Mouse (Mus musculus): Measurements from ENCODE around the gene Nfib.
A peak's percentile ranks its signal among the peaks of the same experiment; 100 is the strongest.

The Nfib gene

GRCm38 (mm10) chr4:82383991-82384731 is 321.4 kb downstream of the Nfib start:
- DNase-seq = no peak

DNA sequence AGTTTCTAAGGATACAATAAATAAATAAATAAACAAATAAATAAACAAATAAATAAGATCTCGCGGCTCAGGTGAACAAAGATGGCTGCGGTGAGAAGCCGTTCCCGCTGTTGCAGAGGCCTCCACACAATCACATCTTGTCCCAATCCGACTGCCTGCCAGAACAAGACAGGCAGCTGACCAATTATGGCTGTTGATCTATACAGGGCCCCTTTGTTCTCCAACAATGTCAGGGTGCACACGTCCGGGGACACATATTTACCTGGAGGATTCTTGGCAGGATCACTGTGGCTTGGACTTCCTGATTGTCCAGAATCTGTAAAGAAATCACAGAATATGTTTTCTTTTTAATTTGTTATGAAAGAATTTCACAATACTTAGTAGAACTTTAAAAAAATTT is 322.2 kb downstream of the Nfib start:
- no peak for DNase-seq

DNA sequence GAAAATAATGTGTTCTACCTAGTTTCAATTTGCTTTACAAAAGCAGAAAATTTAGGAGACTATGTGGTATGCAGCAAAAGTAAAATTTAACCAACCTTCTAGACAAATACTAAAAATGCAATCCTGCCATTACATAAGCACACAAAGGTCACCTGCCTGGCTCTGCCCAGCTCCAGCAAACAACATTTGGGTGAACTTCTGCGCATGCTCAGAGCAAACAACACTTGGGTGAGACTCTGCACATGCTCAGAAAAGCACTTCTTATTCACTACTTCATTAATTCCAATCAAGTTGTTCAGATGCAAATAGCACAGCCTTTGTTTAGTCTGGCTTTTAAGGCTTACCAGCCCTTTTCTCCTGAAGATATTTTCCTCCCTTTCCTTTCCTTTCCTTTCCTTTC is 323.8 kb downstream of the Nfib start:
- peak; percentile 53 for DNase-seq

- DNase-seq = no peak
Observed at GRCm38 (mm10) chr4:82380578-82380977, 325.0 kb downstream of the Nfib start.

- DNase-seq = no peak
Observed at GRCm38 (mm10) chr4:82378050-82378449, 327.5 kb downstream of the Nfib start.

GRCm38 (mm10) chr4:82377621-82378020 is 327.9 kb downstream of the Nfib start:
- DNase-seq = no peak

DNA sequence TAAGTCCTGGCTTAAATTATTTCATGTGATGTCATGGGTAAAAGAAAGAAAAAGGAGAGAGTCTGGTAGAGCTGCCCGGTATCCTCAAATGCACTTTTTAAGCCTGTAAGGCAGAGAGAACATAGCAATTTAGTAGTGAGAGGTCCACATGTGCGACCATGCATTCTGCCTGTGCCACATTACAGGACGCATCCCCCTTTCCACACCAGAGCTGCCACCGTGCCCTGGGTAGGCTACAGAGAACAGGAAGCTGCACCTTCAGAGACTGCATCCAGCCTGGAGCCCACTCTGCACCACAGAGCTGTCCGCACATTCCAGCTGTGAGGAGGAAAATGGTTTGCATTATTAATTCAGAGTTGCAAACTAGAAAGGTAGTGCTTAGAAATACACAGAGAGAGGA is 331.0 kb downstream of the Nfib start:
- no peak for DNase-seq

- DNase-seq = no peak
Observed at GRCm38 (mm10) chr4:82372217-82372616, 333.3 kb downstream of the Nfib start.

GRCm38 (mm10) chr4:82371471-82371870 is 334.1 kb downstream of the Nfib start:
- no peak for DNase-seq

DNA sequence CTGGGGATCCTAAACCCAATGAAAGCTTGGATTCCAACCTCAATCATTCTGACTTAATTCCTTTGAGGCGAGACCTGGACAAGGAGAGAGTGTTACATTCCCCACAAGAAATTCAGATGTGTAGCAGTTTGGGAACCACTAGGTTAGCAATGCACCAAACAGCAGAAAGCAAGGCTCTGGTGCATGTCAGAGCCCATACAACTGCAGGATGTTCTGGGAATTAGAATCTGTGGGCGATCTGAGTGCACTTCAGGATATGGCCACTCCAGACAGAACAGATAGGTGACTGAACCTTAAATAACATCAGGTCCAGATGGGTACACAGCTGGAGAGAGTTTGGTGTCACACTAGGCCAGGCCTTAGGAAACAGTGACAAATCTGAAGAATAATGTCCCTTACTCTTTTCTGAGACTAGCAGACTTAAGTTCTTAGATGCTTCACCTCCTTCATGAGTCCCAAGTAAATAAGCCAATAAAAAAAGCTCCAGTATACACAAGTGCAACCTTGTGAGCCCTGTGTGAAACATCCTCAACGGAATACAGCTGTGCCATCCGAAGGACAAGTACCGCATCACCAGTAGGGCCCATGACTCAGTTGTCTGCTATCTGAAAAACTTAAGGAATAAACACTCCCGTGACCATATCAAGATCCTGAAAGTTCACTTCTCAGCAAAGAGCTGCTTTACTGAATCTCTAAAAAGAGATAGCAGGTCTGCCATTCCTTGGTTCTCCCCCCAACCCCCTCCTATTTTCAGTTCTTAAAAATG is 336.4 kb downstream of the Nfib start:
- no peak for DNase-seq

DNA sequence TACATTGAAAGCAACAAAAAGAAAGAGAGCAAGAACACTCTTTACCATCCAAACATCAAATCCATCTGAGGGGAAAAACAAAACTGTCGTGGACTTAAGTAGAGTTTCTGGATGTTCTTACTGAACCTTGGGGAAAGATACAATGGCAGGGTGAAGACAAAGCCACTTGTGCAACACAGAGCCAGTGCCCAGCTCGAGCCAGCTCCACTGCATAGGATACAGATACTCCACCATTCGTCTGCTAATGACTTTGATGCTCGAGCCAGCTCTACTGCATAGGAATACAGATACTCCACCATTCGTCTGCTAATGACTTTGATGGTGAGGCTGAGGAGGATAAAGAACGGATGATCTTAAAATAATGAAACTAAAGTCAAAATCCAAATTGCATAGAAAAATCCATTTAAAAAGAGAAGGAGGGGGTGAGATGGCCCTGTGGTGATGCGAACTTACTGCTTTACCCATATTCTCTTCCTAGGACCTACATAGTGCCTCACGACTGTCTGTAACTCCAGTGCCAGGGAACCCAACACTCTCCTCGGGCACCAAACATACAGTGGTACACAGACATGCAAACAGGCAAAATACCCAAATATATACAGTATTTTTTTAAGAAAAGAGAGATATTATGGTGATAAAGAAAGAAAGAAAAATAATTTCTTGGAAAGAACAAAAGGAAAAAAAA is 337.3 kb downstream of the Nfib start:
- no peak for DNase-seq

DNA sequence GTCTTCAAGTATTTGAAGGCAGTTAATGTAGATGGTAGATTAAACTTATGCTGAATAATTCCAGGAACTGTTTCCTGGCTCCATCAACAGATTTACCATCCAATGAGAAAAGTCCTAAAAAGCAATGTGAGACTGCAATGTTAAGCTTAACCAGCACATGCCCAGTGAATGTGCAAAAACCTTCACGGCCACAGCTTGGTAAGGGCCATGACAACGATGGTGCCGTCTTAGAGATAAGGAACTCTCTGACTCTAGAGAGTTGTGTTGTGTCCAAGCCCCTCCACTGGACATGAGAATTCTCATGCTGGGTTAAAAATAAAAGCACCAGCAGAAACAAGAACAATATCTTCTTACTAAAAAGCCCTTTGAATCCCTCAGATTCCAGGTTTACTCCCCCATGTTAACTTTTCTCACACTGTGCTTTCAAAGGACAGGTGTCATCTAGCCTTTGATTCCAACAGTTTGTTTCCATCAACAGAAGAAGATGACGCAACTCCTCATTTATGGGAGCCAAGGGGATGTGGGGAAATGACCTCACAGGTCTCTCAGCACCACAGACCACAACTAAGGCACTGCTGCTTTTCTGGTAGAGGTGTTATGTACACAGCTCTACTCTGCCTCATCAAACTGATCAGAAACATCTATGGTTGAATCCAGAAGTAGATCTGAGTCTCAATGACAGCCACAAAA is 340.7 kb downstream of the Nfib start:
- DNase-seq = no peak

- no peak for DNase-seq
Observed at GRCm38 (mm10) chr4:82363951-82364350, 341.6 kb downstream of the Nfib start.

DNA sequence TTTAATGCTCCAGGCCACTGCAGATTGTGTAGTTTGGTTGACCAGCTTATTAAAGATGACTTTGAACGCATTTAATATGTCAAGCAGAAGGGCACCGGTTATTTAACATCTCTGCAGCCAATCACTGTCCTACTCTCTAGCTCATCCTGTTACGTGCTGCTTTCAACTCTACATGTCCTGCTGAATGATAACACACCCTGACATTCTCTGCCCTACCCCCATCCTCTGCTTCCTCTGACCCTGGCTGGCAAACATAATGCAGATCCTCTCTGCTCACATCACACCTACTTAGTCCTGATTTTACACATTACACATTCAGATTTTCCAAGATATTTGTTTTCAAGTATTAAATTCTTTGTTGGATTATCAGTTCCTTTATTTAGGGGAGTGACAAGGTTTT is 343.3 kb downstream of the Nfib start:
- no peak for DNase-seq

- no peak for DNase-seq
Observed at GRCm38 (mm10) chr4:82360081-82360511, 345.5 kb downstream of the Nfib start.

- DNase-seq = no peak
Observed at GRCm38 (mm10) chr4:82359110-82359509, 346.4 kb downstream of the Nfib start.

GRCm38 (mm10) chr4:82349006-82349405 is 356.5 kb downstream of the Nfib start:
- DNase-seq = no peak

DNA sequence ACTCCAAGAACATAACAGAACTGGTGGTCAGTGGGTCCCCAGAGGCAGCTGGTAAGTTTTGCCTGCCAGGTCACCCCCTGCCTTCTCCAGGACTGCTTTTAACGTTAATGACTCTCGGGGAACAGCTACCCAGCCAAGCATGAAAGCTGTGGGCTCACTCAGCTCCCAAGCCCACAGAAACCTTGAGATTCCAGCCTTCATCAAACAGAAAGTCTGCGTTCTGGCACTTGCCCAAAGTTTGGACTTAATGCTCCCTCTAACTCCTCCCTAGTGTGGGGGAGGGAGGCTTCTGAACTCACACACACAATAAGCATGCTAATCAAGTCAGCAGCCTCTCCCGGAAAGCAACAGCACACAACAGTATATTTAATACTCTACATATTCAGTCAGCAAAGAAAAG is 360.8 kb downstream of the Nfib start:
- peak; percentile 88 for DNase-seq

DNA sequence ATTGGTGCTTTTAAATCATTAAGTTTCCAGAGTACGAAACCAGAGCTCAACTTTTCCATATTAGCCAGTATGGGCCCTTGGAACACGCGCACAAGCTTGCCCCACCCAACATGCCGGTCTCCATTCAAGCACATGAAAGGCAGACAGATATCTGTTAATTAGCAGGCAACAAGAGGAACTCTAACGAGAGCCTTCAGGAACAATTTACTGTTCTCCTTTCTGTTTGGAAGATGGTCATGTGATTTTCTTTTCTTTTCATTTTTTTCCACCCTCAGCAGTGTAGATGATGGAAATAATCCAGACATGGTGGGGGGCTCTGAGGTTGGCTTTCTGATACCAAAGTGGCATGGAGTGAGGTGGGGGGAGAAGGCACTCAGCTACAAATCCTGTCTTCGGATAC is 361.3 kb downstream of the Nfib start:
- no peak for DNase-seq

DNA sequence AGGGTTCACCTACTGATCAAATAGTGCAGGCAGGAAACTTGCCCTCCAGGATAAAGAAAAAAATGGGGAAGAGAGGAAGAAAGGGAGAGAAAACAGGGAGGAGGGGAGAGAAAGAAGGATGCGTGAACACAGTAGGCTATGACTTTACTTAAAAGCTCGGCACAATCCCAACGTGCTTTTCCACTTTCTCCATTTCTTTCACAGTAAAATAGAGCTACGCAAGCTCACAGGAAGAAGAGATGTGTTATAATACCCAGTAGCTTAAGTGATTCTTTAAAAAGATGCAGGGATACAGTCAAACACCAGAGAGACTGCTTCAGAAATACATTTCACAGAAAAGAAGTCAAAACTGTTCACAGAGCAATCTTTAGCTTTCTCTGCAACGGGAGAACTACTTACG is 366.6 kb downstream of the Nfib start:
- DNase-seq = no peak

DNA sequence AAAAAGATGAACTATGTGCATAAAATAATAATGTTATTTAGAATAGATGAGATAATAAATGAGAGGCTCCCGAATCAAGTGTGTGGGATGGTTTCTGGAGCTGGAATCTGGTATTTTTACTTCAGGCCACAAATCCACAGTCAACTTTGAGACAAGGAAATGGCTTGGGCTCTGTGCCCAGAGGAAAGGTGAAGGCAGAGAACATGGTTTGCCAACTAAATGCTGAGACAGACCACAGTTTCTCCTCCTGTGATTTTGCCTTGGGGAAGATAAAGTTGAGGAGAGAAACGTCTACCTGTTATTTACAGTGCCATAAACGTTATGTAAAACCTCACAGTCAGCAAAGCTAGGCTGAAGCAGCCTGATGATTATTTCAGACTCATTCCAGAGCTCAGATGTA is 367.1 kb downstream of the Nfib start:
- DNase-seq = peak; percentile 68

DNA sequence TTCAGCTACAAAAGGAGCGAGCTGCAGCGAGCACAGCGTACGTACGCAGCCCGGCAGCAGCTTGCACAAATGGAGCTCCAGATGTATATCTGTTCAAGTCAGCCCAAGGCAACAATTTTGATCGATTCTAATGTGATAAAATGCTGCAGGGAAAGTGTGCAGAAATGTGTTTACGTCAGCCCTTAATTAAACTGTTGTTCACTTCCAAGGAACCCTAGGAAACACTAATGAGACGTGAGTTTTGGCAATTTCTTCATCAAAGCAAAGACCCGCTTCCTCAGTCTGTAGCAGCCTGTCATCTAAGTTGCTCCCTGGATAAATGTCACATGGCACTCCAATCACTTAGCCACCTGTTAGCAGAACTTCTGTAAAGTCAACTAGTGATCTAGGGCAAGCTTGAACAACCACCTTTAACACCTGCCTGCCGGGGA is 368.6 kb downstream of the Nfib start:
- DNase-seq = no peak

GRCm38 (mm10) chr4:82335266-82335865 is 370.2 kb downstream of the Nfib start:
- DNase-seq = no peak
